Mouse (Mus musculus): Measurements from ENCODE around the gene Surf4. TPM values are rescaled to one million over a fixed set of nuclear protein-coding genes. Genes with fewer than 3 reads are reported as not detected.
A peak's percentile ranks its signal among the peaks of the same experiment; 100 is the strongest.

The Surf4 gene
- polyA plus RNA-seq, 1 experiment from 2014 or later: 195 TPM

DNA sequence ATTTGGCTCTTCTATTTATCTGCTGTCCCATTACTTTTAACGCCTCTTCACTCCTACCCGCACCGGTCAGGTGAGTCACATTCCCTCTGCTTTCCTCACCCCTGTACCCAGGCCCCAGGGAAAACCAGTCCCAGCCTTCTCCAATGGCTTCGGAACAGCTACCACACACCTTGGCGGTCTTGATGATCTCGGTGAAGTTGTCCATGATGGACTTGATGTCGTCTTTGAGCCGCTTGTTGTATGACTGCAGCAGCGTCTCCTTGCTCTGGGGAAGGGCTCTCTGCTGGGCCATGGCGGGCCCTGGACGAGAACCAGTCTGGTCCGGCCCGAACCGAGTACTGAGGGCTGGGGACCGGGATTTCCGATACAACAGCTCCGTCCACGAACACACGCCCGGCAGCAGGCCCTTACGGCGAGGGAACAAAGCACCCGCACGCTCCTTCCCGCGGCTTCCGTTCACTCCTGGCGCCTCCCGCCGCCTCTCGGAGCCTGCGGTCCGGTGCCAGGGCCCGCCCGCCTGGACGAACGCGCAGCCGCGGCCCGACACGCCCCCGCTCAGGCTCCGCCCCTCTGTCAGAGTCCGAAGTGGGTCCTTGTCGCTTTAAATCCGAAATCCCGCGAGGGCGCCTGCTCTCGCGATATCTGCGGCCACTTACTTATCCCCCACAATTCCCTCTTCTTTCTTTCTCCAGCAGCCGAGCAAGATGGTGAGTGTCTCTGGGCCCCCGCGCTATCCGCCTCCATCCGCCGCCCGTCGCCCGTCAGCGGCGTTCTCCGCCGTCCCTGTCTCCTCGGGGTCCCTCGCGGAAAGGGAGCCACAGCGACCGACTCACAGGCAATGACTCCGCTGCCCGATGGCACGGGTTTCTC lies 23.4 kb downstream of the Surf4 start, which contains the start of the genes Med22 and Rpl7a:
Gene Med22, minus strand, starts transcription at position 554 of the 870 bp plus-strand sequence.
Gene Rpl7a, plus strand, starts transcription at position 641 of the 870 bp plus-strand sequence.
- DNase-seq (peak; percentile 100), ATAC-seq (ENCODE audit: insufficient read depth) (peak; percentile 87)
- Histone ChIP-seq H3K9ac (peak within 1 kb of the TSS; percentile 97), H3K27me3 (ENCODE audit: insufficient read depth, low read length) (no peaks in the 10 kb centered on the region), H3K27ac (ENCODE audit: low read depth) (peak within 1 kb of the TSS; percentile 94), H3K9me3 (ENCODE audit: low read depth, low read length) (no peaks in the 10 kb centered on the region), H3K4me1 (ENCODE audit: insufficient read depth) (peaks cover 8% of the 10 kb centered on the region; the same call in 1 of the 2 replicates), H3K36me3 (ENCODE audit: insufficient read depth) (peaks cover 75% of the 10 kb centered on the region), H3K4me3 (ENCODE audit: low read depth, low read length) (peak within 1 kb of the TSS; percentile 87), H3K4me2 (peak within 1 kb of the TSS; percentile 85)
- TF ChIP-seq CTCF (IDR thresholded peaks at IDR 0.05; ENCODE audit: low read depth): no peak
- WGBS: under 1% methylated on average over 74 of the region's 74 CpGs

DNA sequence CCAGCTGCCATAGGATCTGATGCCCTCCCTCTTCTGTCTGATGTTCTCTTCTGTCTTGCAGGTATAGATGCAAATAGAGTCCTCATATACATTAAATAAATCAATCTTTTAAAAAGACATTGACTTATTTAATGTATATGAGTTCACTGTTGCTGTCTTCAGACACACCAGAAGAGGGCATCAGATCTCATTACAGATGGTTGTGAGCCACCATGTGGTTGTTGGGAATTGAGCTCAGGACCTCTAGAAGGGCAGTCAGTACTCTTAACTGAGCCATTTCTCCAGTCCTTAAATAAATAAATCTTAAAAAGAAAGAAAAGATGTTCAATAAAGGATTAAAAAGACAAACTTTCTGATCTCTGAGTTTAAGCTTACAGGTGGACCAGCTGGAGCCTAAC lies 24.3 kb downstream of the Surf4 start:
- peak; percentile 37; the same call in 1 of the 2 replicates for TF ChIP-seq CTCF (IDR thresholded peaks at IDR 0.05; ENCODE audit: low read depth)
- peak overlapping the region; percentile 69 for H3K9ac ChIP-seq
- DNase-seq (no peak), ATAC-seq (ENCODE audit: insufficient read depth) (no peak)
- H3K36me3 ChIP-seq (ENCODE audit: insufficient read depth): peaks cover 81% of the 10 kb centered on the region
- no peaks in the 10 kb centered on the region for H3K9me3 ChIP-seq (ENCODE audit: low read depth, low read length)
- H3K4me1 ChIP-seq (ENCODE audit: insufficient read depth): peaks cover 8% of the 10 kb centered on the region; the same call in 1 of the 2 replicates
- peak overlapping the region; percentile 69 for H3K4me2 ChIP-seq
- H3K27me3 ChIP-seq (ENCODE audit: insufficient read depth, low read length): no peaks in the 10 kb centered on the region
- H3K4me3 ChIP-seq (ENCODE audit: low read depth, low read length): peak overlapping the region; percentile 87
- 0 out of 2 replicates have a peak overlapping the region, but pooled peaks have one; percentile 87 for H3K27ac ChIP-seq (ENCODE audit: low read depth)

DNA sequence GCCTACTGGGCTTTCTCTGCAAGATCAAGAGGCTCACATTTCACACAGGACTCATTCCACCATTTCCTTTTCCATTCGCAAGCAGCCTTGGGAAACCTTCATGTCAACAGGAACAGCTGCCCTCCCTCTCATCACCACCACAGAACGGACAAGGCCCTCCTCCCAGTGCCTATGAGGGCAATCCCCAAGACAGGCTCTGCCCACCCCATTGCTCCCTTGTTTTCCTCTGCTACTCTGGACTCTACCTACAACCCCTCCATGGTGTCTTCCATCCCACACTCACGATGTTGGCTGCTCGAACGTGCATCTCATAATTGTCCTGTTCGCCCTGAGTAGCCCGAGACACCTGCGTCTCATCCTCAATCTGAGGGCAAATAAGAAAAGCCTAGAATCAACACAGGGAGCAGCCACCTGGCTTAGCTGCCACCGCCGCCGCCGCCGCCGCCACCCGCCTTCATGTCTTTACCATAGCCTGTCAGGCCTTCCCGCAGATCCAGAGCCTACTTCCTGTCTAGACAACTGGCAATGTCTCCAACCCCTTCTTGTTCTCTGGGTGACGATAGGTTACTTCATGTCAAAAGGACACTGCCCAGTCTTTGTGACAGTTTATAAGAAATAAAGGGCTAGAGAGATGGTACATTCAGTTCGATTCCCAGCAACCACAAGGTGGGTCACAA lies 24.9 kb downstream of the Surf4 start:
- no peaks in the 10 kb centered on the region for H3K9me3 ChIP-seq (ENCODE audit: low read depth, low read length)
- no peak for ATAC-seq (ENCODE audit: insufficient read depth)
- H3K9ac ChIP-seq: peak overlapping the region; percentile 69
- peak overlapping the region; percentile 69 for H3K4me2 ChIP-seq
- DNase-seq: no peak
- peaks cover 8% of the 10 kb centered on the region; the same call in 1 of the 2 replicates for H3K4me1 ChIP-seq (ENCODE audit: insufficient read depth)
- H3K36me3 ChIP-seq (ENCODE audit: insufficient read depth): peaks cover 76% of the 10 kb centered on the region
- no peak overlapping the region for H3K27ac ChIP-seq (ENCODE audit: low read depth)
- 77% methylated on average over 18 of the region's 18 CpGs for WGBS
- H3K27me3 ChIP-seq (ENCODE audit: insufficient read depth, low read length): no peaks in the 10 kb centered on the region
- H3K4me3 ChIP-seq (ENCODE audit: low read depth, low read length): peak overlapping the region; percentile 87
- TF ChIP-seq CTCF (IDR thresholded peaks at IDR 0.05; ENCODE audit: low read depth): no peak

DNA sequence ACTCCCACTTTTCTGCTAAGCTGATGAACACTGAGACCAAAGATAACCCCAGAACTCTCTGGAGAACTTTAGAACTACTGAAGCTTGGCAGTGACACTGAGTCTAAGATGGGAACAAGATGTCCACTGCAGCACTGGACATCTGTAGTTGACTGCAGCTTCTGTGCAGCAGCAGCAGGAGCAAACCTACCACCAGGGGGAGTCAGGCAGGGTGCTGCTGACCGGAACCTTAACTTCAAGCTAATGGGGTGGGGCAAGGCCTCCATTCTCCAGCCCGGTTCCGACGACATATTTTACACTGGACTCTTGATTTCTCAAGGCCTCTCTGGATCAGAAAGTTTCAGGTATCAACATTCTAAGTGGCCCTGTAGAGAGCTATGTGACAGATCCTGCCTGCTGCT lies 26.6 kb downstream of the Surf4 start:
- Histone ChIP-seq H3K27ac (ENCODE audit: low read depth) (no peak overlapping the region), H3K27me3 (ENCODE audit: insufficient read depth, low read length) (no peaks in the 10 kb centered on the region), H3K9ac (no peak overlapping the region; the same call in 1 of the 2 replicates), H3K36me3 (ENCODE audit: insufficient read depth) (peaks cover 59% of the 10 kb centered on the region), H3K9me3 (ENCODE audit: low read depth, low read length) (no peaks in the 10 kb centered on the region), H3K4me1 (ENCODE audit: insufficient read depth) (peaks cover 13% of the 10 kb centered on the region; the same call in 1 of the 2 replicates), H3K4me2 (no peak overlapping the region), H3K4me3 (ENCODE audit: low read depth, low read length) (no peak overlapping the region)
- 46% methylated on average over 4 of the region's 4 CpGs for WGBS
- peak; percentile 85 for TF ChIP-seq CTCF (IDR thresholded peaks at IDR 0.05; ENCODE audit: low read depth)
- DNase-seq (peak; percentile 74), ATAC-seq (ENCODE audit: insufficient read depth) (no peak)

DNA sequence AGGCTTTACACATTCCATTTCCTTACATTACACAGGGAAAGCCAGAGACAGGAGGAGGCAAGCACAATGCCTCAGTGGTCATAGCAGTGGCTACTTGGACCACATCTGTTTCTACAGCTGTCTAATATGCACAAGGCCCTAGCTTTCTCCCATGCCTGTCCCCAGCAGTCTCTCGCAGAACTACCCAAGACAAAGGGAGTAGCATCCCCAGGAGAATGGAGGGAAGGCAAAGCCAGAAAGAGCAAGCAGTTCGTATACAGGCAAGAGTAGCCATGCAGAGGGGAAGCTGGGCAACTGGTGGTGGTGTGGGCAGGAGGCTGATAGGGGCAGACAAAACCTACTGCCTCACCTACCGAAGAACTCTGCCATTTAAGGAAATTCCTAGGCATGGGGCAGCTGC lies 27.3 kb downstream of the Surf4 start:
- H3K9me3 ChIP-seq (ENCODE audit: low read depth, low read length): no peaks in the 10 kb centered on the region
- no peak overlapping the region for H3K27ac ChIP-seq (ENCODE audit: low read depth)
- 90% methylated on average over 3 of the region's 3 CpGs for WGBS
- no peak for TF ChIP-seq CTCF (IDR thresholded peaks at IDR 0.05; ENCODE audit: low read depth)
- H3K4me3 ChIP-seq (ENCODE audit: low read depth, low read length): no peak overlapping the region
- H3K4me1 ChIP-seq (ENCODE audit: insufficient read depth): peaks cover 18% of the 10 kb centered on the region; the same call in 1 of the 2 replicates
- no peaks in the 10 kb centered on the region for H3K27me3 ChIP-seq (ENCODE audit: insufficient read depth, low read length)
- H3K36me3 ChIP-seq (ENCODE audit: insufficient read depth): peaks cover 52% of the 10 kb centered on the region
- H3K9ac ChIP-seq: no peak overlapping the region
- no peak for ATAC-seq (ENCODE audit: insufficient read depth)
- no peak overlapping the region for H3K4me2 ChIP-seq
- DNase-seq: no peak

DNA sequence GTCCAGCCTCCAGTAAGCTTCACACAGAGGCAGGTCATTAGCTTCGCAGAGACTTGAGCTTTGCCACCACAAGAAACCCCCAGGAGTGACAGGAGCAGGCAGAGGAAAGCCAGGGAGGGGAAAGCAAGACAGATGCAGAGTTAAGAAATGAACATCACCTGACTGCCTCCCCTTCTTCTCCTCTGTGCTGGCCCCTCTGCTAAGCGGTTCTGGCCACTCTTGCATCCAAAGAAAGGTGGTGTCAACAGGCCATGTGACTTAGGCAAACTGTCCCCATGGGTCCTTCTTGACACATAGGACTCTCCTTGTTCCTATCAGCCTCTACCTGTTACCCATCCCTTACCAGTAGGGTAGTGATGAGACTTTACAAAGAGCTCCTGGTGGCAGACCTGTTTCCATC lies 27.8 kb downstream of the Surf4 start:
- ATAC-seq (ENCODE audit: insufficient read depth): no peak
- Histone ChIP-seq H3K36me3 (ENCODE audit: insufficient read depth) (peaks cover 48% of the 10 kb centered on the region), H3K4me1 (ENCODE audit: insufficient read depth) (peaks cover 18% of the 10 kb centered on the region; the same call in 1 of the 2 replicates), H3K4me3 (ENCODE audit: low read depth, low read length) (no peak overlapping the region), H3K4me2 (no peak overlapping the region), H3K27me3 (ENCODE audit: insufficient read depth, low read length) (no peaks in the 10 kb centered on the region), H3K9me3 (ENCODE audit: low read depth, low read length) (no peaks in the 10 kb centered on the region), H3K27ac (ENCODE audit: low read depth) (no peak overlapping the region), H3K9ac (no peak overlapping the region)
- no peak for TF ChIP-seq CTCF (IDR thresholded peaks at IDR 0.05; ENCODE audit: low read depth)
- 77% methylated on average over 2 of the region's 2 CpGs for WGBS
- no peak for DNase-seq

DNA sequence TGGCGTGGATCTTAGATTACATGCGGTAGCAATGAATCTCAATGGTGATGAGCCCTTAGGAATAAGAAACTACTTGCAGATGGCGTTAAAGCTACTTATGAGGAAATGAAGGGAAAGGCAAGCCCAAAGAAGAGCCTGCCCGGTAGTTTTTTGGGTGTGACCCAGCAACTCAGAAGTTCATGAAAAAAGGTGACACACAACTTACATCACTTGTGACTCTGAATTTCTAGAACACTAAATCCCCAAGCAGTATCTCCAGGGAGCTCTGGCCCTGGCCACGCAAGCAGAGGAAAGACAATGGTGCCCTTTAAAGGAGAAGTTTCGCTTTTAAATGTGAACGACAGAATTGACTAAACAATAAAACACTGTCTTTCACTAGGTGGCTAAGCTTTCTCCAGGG lies 30.4 kb downstream of the Surf4 start:
- H3K36me3 ChIP-seq (ENCODE audit: insufficient read depth): peaks cover 62% of the 10 kb centered on the region
- peak overlapping the region; percentile 91 for H3K4me2 ChIP-seq
- no peaks in the 10 kb centered on the region for H3K27me3 ChIP-seq (ENCODE audit: insufficient read depth, low read length)
- no peak for TF ChIP-seq CTCF (IDR thresholded peaks at IDR 0.05; ENCODE audit: low read depth)
- H3K4me3 ChIP-seq (ENCODE audit: low read depth, low read length): peak overlapping the region; percentile 85
- WGBS: 13% methylated on average over 7 of the region's 7 CpGs
- ATAC-seq (ENCODE audit: insufficient read depth): no peak
- no peak for DNase-seq
- peak overlapping the region; percentile 83 for H3K9ac ChIP-seq
- peak overlapping the region; percentile 86 for H3K27ac ChIP-seq (ENCODE audit: low read depth)
- H3K9me3 ChIP-seq (ENCODE audit: low read depth, low read length): no peaks in the 10 kb centered on the region
- H3K4me1 ChIP-seq (ENCODE audit: insufficient read depth): peaks cover 10% of the 10 kb centered on the region; the same call in 1 of the 2 replicates

Data from lung, embryonic 14.5 days (tissue).